Mouse (Mus musculus) limb, embryonic 11.5 days (tissue): ENCODE results near the gene Odf3b. TPM values are rescaled to one million over a fixed set of nuclear protein-coding genes. Genes with fewer than 3 reads are reported as not detected.
A peak's percentile ranks its signal among the peaks of the same experiment; 100 is the strongest.

Source experiments
- ATAC-seq: fragments of 200-750 bp; cut with Nextera tagmentation; 2 replicates; pipeline ENCODE4 v1.8.0; 2017; ENCODE audit warnings: low read depth; ENCODE audit not compliant: insufficient number of reproducible peaks, low FRiP score, low TSS enrichment
- DNase-seq: peaks from one replicate; pipeline ENCODE4 v3.0.0-alpha.2; 2015; ENCODE audit warnings: low spot score
- H3K27ac ChIP-seq: fragments of 300-500 bp; sonication (generic); replicated peaks from 2 replicates; pipeline ENCODE4 v1.5.1; 2014; ENCODE audit warnings: low read depth, mild to moderate bottlenecking, low read length
- H3K27me3 ChIP-seq: fragments of 300-500 bp; sonication (generic); 2 replicates; pipeline ENCODE4 v1.6.1; 2014; ENCODE audit warnings: mild to moderate bottlenecking, low read length, mixed read lengths; ENCODE audit not compliant: control insufficient read depth, insufficient read depth
- H3K36me3 ChIP-seq: fragments of 300-500 bp; sonication (generic); 2 replicates; pipeline ENCODE4 v1.6.1; 2014; ENCODE audit warnings: mild to moderate bottlenecking, low read length, moderate library complexity, mixed read lengths; ENCODE audit not compliant: control insufficient read depth, insufficient read depth
- H3K4me1 ChIP-seq: fragments of 300-500 bp; sonication (generic); 2 replicates; pipeline ENCODE4 v1.6.1; 2014; ENCODE audit warnings: low read length, mixed read lengths; ENCODE audit not compliant: control insufficient read depth, insufficient read depth
- H3K4me2 ChIP-seq: fragments of 300-500 bp; sonication (generic); 2 replicates; pipeline ENCODE4 v1.6.1; 2014; ENCODE audit warnings: low read depth, mild to moderate bottlenecking, moderate library complexity; ENCODE audit not compliant: severe bottlenecking
- H3K4me3 ChIP-seq: fragments of 300-500 bp; sonication (generic); 2 replicates; pipeline ENCODE4 v1.5.1; 2014; ENCODE audit warnings: low read depth, low read length
- H3K9ac ChIP-seq: fragments of 300-500 bp; sonication (generic); 2 replicates; pipeline ENCODE4 v1.6.1; 2014; ENCODE audit warnings: mild to moderate bottlenecking, low read length
- H3K9me3 ChIP-seq: fragments of 300-500 bp; sonication (generic); 2 replicates; pipeline ENCODE4 v1.6.1; 2016; ENCODE audit warnings: low read length; ENCODE audit not compliant: control insufficient read depth
- WGBS: fragments of 180-500 bp; shearing (Covaris S2); extraction: QIAGEN DNeasy Blood & Tissue Kit; methylation state at CpG from one replicate; pipeline ENCODE4 v1.1.7; 2014; 5-methylcytosine and 5-hydroxymethylcytosine counted together
- polyA plus RNA-seq: library from polyadenylated mRNA; unstranded; fragments of >200 nt; fragmentation: Nextera tagmentation; extraction: Ambion mirVana; gene quantifications from 2 replicates; pipeline ENCODE4 v1.2.1, GENCODE M21; 2014

Odf3b gene
- polyA plus RNA-seq, 1 experiment from 2014 or later = not detected

DNA sequence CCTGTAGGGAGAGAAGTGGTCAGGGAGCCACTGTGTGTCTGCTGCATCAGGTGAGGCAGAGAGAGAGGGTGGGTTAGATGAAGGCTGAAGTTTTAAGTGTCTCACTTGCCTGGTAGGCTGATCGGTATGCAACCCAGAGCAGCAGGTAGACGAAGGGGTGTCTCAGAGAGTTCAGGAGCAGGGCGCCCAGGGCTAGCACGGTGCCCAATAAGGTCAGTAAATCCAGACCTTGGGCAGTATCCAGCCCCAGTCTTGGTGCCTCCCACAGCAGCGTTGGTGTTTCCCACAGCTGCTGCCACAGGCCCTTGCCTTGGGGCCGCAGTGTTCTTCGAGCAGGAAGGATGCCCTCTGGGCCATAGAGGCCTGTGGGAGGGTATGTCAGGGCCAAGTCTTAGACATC, 24.6 kb downstream of the Odf3b start:
- Histone ChIP-seq H3K27me3 (no peaks in the 10 kb centered on the region), H3K9me3 (no peaks in the 10 kb centered on the region), H3K9ac (peak overlapping the region; percentile 81), H3K27ac (no peak overlapping the region), H3K36me3 (peaks cover 15% of the 10 kb centered on the region), H3K4me1 (peaks cover 8% of the 10 kb centered on the region; the same call in 1 of the 2 replicates), H3K4me2 (peak overlapping the region; percentile 75), H3K4me3 (peak overlapping the region; percentile 86)
- DNase-seq (no peak), ATAC-seq (no peak)
- 84% methylated on average over 7 of the region's 7 CpGs for WGBS

DNA sequence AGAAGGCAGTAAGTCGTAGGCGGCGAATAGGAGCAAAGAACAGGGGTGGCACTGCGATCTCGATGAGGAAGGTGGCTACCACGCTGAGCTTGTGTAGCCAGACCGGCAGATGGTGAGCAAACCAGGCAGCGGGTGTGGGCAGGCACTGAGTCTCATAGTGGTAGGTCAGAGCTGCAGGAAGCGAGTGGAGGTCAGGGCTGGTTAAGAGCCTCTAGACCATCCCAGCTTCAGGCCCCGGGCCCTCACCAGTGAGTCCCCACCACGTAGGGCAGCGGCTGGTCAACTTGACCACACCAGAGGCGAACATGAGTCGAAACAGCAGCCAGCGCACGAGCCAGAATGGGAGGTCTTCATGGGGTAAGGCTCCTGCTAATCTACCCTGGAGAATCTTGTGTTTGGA, 25.2 kb downstream of the Odf3b start:
- Histone ChIP-seq H3K27ac (no peak overlapping the region), H3K36me3 (peaks cover 15% of the 10 kb centered on the region)

DNA sequence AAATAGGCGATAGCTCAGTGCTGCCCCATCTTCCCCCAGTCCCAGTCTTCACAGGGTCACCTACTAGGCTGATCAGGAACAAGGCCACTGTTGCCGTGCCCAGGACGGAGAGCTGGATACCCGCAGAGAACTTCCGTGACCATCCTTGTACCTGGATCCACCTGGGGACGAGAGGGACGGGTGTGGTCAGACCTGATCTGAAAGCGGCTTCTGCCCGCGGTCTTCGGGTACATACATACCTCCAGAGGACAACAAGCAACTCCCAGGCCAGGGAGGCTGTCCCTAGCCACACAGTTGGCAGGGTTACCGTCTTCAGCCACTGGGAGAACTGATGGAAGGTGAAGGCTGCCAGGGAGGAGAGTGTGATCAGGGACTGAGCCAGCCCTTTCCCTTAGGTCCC, 26.3 kb downstream of the Odf3b start:
- H3K9me3 ChIP-seq = no peaks in the 10 kb centered on the region
- DNase-seq (no peak), ATAC-seq (no peak)
- no peak overlapping the region for H3K27ac ChIP-seq
- H3K9ac ChIP-seq = no peak overlapping the region
- no peaks in the 10 kb centered on the region for H3K27me3 ChIP-seq
- peaks cover 15% of the 10 kb centered on the region for H3K36me3 ChIP-seq
- peaks cover 8% of the 10 kb centered on the region; the same call in 1 of the 2 replicates for H3K4me1 ChIP-seq
- no peak overlapping the region for H3K4me2 ChIP-seq
- no peak overlapping the region for H3K4me3 ChIP-seq
- 92% methylated on average over 12 of the region's 12 CpGs for WGBS

More for the DNA sequence above, 25.2 kb downstream of the Odf3b start:
- no peak for DNase-seq
- no peak overlapping the region for H3K4me3 ChIP-seq
- no peaks in the 10 kb centered on the region for H3K27me3 ChIP-seq
- H3K4me1 ChIP-seq = peaks cover 8% of the 10 kb centered on the region; the same call in 1 of the 2 replicates
- ATAC-seq = no peak
- H3K9me3 ChIP-seq = no peaks in the 10 kb centered on the region
- H3K9ac ChIP-seq = no peak overlapping the region; the same call in 1 of the 2 replicates
- H3K4me2 ChIP-seq = peak overlapping the region; percentile 75; the same call in 1 of the 2 replicates
- 97% methylated on average over 16 of the region's 16 CpGs for WGBS

DNA sequence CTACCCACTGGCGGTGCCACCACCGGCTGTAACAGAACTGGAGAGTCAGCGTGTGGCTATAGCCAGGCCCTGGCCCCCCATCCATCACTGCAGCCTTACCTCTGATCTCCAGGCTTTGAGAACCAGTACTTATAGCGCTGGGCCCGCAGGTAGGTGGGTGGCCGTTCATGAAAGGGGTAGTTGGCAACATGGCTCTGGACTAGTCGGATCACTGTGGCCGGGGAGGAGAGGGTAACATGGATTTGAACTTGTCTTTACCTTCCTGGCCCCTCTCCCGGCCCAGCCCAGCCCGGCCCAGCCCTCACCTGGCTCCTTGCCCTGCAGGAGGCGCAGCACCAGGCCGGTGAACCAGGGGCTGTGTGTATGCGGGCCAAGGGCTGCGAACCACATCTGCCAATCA, 27.0 kb downstream of the Odf3b start:
- WGBS = 89% methylated on average over 14 of the region's 14 CpGs
- H3K9ac ChIP-seq = no peak overlapping the region
- ATAC-seq (no peak), DNase-seq (no peak)
- H3K4me2 ChIP-seq = no peak overlapping the region
- no peaks in the 10 kb centered on the region for H3K9me3 ChIP-seq
- H3K36me3 ChIP-seq = peaks cover 15% of the 10 kb centered on the region
- H3K27me3 ChIP-seq = no peaks in the 10 kb centered on the region
- no peak overlapping the region for H3K4me3 ChIP-seq
- H3K27ac ChIP-seq = no peak overlapping the region
- H3K4me1 ChIP-seq = peaks cover 8% of the 10 kb centered on the region; the same call in 1 of the 2 replicates

DNA sequence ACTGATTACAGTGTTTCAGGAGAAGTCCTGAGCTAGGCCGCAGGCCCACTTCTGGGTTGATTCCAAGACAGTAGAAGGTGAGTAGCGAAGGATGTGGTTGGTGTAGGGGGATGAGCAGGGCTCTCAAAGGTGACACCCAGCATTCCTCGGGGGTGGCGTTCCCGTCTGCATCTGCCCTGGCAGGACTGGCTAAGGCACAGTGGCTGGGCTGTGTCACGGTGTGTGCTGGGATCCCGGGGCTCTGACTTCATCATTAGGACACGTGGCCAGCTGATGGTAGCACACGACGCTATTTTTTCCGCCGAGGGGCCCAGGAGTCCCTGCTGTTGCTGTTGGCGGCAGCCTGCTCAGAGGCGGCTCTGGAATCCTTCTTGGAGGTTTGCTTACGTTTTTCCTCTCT, 27.8 kb downstream of the Odf3b start:
- Histone ChIP-seq H3K4me3 (no peak overlapping the region), H3K9me3 (no peaks in the 10 kb centered on the region), H3K27ac (no peak overlapping the region), H3K4me1 (peaks cover 8% of the 10 kb centered on the region; the same call in 1 of the 2 replicates), H3K27me3 (no peaks in the 10 kb centered on the region), H3K36me3 (peaks cover 15% of the 10 kb centered on the region), H3K9ac (no peak overlapping the region), H3K4me2 (no peak overlapping the region)
- ATAC-seq = no peak
- no peak for DNase-seq
- whole genome bisulfite sequencing = 89% methylated on average over 15 of the region's 15 CpGs

DNA sequence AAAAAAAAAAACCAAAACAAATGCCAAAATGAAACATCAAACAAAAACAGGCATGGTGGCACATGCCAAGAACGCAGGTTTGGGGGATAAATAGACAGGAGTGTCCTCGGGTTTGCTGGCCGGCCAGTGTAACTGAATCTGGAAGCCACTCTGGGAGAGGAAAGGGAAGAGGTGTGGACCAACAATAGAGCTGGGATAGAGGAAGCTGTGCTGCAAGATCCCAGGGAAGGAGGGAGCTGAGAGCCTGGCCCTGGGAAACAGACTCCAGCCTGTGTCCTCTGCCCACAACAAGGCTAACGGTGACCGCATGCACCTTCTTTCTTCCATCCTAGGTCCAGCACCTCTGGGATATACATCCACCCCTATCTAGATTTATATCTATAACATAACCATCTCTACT, 28.6 kb downstream of the Odf3b start:
- Histone ChIP-seq H3K36me3 (peaks cover 15% of the 10 kb centered on the region), H3K27me3 (no peaks in the 10 kb centered on the region), H3K4me1 (peaks cover 8% of the 10 kb centered on the region; the same call in 1 of the 2 replicates), H3K9me3 (no peaks in the 10 kb centered on the region), H3K4me3 (no peak overlapping the region), H3K4me2 (no peak overlapping the region), H3K9ac (no peak overlapping the region), H3K27ac (no peak overlapping the region)
- WGBS = 79% methylated on average over 5 of the region's 5 CpGs
- DNase-seq = no peak
- no peak for ATAC-seq

DNA sequence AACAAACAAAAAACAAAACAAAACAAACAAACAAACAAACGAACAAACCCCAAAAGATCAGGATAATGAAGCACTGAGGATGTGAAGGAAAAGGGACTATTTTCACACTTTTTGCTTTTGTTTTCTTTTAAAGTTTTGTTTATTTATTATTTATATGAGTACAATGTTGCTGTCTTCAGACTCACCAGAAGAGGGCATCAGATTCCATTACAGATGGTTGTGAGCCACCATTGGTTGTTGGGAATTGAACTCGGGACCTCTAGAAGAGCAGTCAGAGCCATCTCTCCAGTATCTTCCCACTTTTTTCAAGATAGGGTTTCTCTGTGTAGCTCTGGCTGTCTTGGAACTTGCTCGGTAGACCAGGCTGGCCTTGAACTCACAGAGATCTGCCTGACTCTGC, 35.8 kb downstream of the Odf3b start:
- Histone ChIP-seq H3K9ac (no peak overlapping the region), H3K36me3 (no peaks in the 10 kb centered on the region), H3K4me2 (no peak overlapping the region), H3K9me3 (no peaks in the 10 kb centered on the region), H3K4me1 (no peaks in the 10 kb centered on the region), H3K27me3 (no peaks in the 10 kb centered on the region), H3K4me3 (no peak overlapping the region), H3K27ac (no peak overlapping the region)
- 82% methylated on average over 3 of the region's 3 CpGs for WGBS
- DNase-seq = no peak
- no peak for ATAC-seq

DNA sequence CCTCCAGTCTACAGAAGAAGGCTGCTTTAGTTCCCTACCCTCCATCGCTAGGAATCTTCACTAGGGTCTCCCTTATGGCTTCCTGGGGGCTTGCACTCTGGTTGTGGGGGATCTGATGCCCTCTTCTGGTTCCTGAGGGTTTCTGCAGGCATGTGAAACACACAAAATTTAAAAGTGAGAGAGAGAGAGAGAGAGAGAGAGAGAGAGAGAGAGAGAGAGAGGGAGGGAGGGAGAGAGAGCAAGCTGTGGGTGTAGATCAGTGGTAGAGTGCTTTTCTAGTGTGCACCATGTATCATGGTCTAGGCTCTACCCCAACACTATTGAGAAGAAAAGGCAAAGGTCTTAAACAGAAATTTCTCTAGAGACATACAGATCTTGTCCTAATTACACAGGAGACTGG, 37.4 kb downstream of the Odf3b start:
- H3K9me3 ChIP-seq = no peaks in the 10 kb centered on the region
- no peak for DNase-seq
- 48% methylated on average over 1 of the region's 1 CpGs for WGBS
- H3K4me2 ChIP-seq = no peak overlapping the region
- ATAC-seq = no peak
- H3K9ac ChIP-seq = no peak overlapping the region
- H3K4me1 ChIP-seq = no peaks in the 10 kb centered on the region
- H3K4me3 ChIP-seq = no peak overlapping the region
- no peaks in the 10 kb centered on the region for H3K36me3 ChIP-seq
- H3K27me3 ChIP-seq = no peaks in the 10 kb centered on the region
- H3K27ac ChIP-seq = no peak overlapping the region

DNA sequence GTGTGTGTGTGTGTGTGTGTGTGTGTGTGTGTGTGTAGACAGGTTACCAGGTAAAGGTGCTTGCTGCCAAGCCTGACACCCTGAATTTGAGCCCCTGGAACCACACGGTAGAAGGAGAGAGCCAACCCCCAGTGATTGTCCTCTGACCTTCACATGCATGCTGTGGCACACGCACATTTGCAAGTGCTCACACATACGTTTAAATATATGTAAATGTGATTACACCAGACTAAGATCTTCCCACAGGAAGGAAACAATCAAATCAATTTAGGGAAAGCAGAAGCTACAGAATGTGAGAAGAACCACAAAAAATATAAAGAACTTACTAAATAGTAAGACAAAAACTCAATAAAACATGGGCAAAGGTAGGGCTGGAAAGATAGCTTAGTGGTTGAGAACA, 38.9 kb downstream of the Odf3b start:
- Histone ChIP-seq H3K9me3 (no peaks in the 10 kb centered on the region), H3K27me3 (no peaks in the 10 kb centered on the region), H3K9ac (no peak overlapping the region), H3K4me2 (no peak overlapping the region), H3K36me3 (no peaks in the 10 kb centered on the region), H3K4me3 (no peak overlapping the region), H3K27ac (no peak overlapping the region), H3K4me1 (no peaks in the 10 kb centered on the region)
- WGBS = 81% methylated on average over 3 of the region's 3 CpGs
- DNase-seq (no peak), ATAC-seq (no peak)
